Mouse (Mus musculus) v-Abl transformed pro-B cells (cell line): ENCODE results near the gene Lrch3.

ENCODE experiments used
- in situ Hi-C, 2 experiments: fragments of 400-800 bp; cut with MboI; formaldehyde crosslinking; loops; one replicate each; pipeline ENCODE4 v1.15.1; 2025; ENCODE audit not compliant: unreplicated experiment in 2 of 2

Gene Lrch3

DNA sequence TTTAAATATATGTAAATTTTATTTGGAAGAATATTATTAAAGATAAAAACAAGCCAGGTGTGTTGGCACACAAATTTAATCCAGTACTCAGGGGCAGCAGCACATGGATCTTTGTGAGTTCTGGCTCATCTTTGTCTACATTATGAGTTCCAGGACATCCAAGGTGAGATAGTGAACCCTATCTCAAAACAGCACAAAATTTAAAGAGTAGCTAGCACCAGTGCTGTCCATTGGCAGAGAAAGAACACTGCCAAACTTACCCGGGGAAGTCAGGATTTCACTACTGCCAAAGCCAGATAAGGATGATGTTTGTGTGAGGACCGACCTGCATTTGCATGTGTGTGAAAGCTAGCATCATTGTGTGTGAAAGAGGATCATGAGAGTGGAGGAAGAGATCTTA lies 59.1 kb downstream of the Lrch3 start:
- in situ Hi-C loops, result no loop called here

DNA sequence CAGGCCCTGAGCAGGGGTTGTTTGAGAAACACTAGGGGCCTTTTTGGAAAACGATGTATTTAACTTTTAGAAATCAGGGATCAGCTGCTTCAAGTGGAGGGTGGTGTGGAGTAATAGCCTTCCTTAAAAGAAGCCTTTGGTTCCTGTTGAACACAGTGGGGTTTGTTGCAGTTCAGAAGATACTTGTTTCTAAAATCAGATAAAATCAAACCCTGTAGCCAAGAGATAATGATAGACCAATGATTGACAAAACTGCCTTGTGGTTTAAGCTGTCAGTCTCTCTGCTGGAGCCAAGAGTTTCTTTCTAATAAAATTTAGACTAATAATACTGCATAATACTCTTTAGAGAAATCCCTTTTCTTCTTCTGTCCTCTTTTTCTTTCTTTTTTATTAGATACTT lies 66.3 kb downstream of the Lrch3 start:
- in situ Hi-C loops, result no loop called here

DNA sequence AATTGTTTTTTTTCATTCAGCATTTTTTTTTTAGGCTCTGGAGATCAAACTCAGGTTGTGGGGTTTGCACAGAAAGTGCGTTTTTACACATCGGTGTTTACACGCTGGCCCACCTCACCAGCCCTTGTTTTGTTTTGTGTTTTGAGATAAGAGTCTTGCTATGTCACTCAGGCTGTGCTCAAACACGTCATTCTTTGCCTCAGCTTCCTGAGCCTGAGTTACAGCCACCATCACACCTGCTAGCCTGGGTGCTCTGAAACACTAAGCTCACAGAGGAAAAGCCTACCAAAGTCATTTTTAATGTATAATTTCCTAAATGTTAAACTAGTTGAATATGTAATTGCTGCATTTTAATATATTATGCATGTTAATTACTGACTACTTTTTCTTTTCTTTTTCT lies 67.5 kb downstream of the Lrch3 start:
- in situ Hi-C loops, result no loop called here

DNA sequence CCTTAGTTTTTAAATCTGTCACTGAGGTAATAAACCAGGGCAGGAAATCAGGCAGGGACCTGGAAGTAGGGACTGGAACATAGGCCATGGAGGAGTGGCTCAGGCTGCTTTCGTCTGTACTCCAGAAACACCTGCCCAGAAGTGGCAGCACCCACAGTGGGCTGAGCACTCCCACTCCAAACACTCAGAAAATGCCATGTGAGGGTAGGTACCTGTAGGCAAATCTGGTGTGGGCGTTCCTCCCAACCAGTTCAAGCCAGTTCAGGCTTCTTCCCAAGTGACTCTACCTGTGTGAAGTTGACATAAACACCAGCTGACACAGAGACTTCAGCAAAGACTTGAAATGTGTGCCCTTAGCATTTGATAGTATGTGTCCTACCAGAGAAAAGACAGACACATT lies 70.7 kb downstream of the Lrch3 start:
- in situ Hi-C loops, result no loop called here

DNA sequence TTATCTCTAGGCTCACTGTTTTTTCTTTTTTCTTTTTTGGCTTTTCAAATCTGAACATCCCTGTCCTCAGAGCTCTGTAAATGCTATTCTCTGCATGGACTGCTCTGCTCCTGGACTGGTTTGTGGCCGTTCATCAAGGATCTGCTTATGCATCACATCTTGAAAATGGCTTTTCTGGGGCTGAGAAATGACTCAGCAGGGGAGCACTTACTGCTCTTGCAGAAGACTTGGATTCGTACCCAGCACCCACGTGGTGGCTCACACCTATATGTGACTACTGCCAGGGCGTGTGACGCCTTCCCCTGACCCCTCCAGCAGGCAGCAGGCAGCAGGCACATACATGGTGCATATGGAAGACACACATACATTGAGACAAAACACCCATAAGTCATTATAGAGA lies 78.3 kb downstream of the Lrch3 start:
- in situ Hi-C loops, result no loop called here

DNA sequence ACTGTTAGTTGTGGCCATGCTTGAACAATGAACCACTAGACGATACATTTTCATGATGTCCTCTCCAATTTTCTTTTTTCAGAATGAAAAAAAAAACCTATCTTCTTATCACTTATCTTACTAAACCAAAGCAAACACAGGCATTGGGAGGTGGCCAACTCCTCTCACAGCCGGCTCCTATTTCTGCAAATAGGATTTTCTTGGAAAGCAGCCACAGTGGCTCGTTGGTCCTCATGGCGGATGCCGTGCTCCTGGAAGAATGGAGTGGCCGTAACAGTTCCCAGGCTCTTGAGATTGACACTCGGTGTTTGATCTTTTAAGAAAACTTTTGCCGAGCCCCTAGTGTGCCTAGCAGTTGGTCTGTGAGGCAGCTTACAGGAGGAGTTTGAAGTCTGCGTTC lies 91.3 kb downstream of the Lrch3 start:
- in situ Hi-C loops, result no loop called here

DNA sequence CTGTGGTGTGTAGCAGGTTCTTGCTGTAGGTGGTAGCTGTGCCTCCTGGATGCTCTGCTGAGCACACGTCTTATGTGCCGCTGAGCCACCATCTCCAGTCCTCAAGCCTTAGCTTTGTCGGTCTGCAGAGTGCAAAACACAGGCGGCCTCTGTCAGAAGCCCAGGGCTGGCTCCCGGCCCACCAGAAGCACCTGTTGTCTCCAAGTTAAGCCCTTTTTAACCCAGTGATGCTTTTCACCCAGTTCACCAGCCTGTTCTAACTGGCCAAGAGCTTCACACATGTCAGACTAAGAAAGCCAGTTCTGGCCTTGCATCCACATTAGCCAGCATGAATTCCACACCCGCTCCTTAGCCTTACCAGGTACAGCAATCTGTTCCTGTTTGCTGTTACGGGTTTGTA lies 93.0 kb downstream of the Lrch3 start:
- in situ Hi-C loops, result no loop called here

DNA sequence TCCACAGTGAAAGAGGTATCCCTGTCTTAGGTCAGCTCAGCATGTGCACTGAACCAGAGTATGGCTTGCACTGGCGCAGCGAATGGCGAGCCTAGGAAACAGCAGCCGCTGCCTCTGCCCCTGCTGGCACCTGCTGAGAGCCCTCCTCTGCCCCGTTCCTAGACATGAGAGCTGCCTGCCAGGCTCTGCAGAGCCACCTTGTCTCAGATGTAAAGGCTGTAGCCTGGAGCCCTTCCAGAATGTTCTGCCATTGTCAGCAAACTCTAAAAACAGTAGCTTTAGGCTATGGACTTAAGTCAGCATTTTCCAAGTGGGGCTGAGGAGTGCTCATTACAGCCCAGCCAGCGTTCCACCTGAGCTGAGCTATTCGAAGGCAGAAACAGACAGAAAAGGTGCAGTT lies 93.5 kb downstream of the Lrch3 start:
- in situ Hi-C loops, result no loop called here

DNA sequence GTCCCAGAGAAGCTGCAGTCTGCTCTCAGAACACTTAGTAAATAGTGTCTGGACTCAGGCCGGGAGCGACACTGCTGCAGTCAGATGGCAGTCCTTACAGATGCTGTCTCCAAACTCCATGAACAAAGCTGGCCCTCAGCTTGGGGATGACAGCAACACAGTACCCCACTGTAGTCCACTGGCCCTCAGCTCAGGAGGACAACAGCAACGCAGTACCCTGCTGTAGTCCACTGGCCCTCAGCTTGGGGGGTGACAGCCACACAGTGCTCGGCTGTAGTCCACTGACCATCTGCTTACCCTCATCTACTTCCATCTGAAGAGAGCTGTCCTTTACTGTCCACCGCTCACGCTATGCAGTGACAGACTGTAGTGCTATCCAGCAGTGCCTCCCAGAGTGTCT lies 96.3 kb downstream of the Lrch3 start:
- in situ Hi-C loops, result no loop called here

DNA sequence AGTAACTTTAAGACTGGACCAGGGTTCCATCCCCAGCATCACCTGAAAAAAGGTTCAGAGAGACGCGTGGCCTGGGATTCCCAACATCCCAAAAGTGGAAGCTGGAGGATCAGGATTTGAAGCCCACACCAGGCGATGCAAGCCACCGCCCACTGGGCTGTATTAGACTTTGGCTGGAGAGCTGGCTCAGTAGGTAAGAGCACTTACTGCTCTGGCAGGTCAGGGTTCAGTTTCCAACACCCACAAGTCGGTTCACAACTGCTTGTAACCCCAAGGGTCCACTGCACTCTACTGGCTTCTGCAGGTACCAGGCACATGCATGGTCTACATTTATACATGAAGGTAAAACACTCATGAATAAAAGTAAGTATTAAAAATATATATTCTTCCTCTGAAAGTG lies 99.9 kb downstream of the Lrch3 start:
- in situ Hi-C loops, result no loop called here

DNA sequence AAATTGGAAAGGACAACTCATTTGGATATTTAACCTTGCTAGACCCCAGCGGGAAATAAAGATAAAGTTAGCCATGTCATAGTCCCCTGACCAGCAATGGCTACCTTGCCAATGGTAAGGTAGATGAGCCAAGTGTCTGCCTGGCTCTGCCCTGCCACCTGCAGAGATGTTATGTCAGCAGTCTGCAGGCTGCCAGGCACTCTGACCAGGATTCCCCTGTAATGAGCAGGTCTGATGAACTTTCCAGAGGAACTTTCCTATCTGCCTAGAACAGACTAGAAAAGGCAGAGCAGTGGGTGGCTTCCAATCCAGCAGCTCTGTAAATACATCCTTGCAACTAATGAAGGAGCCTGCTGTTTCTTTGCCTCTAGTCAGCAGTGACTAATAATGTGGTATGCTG lies 101.0 kb downstream of the Lrch3 start:
- in situ Hi-C loops, result no loop called here

DNA sequence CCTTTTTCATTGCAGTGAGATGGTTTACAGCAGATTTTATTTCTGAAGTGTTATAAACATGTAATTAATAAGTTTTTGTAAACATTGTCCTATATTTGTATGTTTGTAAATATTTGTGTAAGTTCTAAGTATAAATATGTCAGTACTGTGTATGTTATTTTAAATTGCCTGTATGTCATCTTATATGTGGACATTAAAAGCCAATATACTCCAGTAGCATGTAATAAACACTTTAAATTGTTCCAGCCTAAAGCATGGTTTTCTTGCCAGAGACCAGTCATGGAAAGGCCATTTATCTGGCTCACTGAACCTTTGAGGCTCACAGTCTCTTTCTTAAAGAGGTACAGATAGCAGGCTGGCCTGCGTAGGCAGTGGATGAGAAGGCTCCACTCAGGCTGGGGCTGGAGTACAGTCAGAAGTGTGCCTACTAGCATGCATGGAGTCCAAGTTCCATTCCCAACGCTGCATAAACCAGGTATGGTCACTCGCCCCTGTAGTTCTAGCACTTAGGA lies 101.6 kb downstream of the Lrch3 start:
- in situ Hi-C loops, result no loop called here

DNA sequence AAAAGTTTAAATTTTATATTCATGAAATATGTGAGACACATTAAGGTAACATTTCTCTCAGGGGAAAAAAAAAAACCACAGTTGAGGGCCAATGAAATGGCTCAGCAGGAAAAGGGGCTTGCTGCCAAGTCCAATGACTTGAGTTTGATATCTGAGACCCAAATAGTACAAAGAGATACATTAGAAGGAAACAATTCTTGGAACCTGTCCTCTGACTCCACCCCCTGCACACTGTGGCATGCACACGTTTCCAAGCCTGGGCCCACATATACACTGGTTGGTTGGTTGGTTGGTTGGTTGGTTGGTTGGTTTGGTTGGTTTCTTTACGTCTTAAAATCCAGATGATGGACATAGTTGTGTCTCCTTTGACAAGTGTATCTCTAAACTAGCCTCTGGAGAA lies 102.1 kb downstream of the Lrch3 start:
- in situ Hi-C loops, result no loop called here

DNA sequence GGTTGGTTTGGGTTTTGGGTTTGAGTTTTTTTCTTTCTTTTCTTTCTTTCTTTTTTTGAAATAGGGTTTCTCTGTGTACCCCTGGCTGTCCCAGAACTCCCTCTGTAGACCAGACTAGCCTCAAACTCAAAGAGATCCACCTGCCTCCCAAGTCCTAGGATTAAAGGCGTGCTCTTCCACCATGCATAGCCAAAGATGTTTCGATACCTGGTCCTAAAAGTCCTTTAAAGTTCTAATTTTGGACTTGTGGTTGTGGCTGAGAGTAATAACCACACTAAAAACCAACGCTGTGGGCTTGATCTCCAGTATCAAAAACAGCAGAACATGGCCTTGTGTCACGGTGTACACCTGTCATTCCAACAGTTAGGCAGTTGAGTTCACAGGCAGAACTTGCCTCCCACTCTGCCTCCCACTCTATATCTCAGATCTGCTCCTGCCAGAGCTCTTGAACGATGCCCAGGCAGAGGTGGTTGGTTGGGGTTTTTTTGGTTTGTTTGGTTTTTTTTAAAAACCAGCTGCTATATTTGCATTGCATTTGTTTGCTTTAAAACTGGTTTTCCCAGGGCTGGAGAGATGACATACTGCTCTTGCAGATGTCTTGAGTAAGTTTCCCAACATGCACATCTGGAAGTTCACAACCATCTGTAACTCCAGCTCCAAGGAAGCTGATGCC lies 103.9 kb downstream of the Lrch3 start:
- in situ Hi-C loops, result no loop called here

DNA sequence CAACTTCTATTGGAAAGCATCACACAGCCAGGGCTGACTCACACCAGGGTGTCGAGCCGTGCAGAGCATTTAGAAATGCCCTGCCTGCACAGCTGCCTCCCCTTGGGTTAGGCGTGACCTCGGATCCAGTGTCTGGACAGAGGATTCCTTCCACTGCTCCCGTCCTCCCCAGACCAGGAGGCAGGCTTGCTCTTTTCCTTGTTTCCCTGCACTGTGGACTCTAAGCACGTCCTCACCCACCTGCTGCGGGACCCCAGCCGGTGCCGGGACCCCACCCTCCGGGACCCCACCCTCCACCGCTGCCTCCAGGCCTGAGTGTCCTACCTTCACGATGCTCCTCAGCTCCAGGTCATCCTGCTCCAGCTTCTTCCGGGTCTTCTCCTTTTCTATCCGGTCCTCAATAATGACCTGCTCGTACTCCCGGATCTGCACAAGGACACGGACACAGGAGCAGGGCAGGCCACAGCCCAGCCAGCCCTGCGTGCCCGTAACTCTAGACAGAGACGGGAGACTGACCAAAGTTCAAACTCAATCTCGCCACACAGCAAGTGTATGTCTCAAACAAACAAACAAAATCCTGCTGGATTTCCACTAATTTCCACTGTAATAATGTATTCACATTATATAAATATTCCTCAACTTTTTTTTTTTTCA lies 105.3 kb downstream of the Lrch3 start:
- in situ Hi-C loops, result no loop called here

DNA sequence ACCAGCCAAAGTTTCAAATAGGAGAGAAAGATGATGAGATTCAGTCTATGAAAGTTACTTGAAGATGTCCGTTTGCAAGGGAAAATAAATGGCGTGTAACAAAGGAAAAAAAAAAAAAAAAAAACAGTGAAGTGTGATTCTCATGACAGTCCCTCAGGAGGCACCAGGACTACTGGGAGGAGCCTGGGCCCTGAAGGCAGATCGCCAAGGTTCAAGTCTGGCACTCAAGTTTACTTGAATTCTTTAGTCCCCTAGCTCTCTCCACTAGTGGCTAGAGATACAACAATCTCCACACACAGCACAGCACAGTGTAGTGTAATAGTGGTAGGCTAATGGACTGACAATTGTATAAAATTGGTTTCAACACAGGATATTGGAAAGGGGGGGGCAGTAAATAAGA lies 107.5 kb downstream of the Lrch3 start:
- in situ Hi-C loops, result loop anchor here (5.0 to 10.0 kb wide), 4 partner anchors 131 to 1093 kb away; partner anchors contain the start of gene Smbd1 (in 2 of the 2)

DNA sequence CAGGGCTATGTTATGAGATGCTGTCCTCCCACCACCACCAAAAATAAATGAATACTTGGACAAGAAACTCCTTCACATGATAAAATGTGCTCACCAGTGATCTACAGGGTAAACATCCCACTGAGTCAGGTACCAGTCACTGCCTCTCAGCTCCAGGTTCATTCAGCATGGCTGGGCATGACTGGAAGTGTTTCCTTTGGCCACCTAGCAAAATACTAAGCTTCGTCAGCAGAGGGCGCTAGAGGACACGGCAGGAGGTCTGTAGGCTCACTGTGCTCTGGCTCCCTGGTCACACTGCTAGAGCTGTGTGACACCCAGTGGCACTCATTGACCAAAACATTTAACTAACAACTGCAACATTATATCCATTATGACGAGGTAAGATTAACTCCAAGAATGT lies 109.8 kb downstream of the Lrch3 start:
- in situ Hi-C loops, result loop anchor here (5.0 to 10.0 kb wide), 4 partner anchors 129 to 1091 kb away; partner anchors contain the start of gene Smbd1 (in 2 of the 2)

DNA sequence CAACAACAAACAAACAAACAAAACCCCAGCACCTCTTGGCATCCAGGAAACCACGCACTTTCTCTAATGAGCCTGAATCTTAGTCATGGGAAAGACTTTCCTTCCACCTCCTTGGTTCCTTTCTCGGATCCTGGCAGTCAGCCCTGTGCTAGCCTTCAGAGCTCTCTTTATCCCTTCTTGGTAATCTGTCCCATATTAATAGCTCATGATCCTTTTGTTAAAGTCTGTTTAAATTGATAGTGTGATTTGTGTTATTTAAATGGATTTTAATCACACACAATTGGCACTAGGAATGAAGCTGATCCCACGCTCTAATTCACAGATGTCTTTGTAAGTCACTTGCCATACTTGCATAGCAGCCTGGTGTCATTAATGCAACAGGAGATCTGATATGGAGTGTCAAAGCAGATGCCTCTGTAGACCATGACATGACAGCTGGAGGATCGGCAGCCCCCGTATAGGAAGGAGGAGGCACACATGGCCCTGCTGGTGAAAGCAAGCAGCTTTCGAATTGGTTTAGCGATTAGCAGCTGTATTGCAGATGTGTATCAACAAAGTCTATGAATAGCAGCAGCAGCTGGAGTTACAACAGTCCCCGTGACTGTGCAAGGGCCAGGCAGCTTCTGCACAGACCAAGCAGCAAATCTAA lies 110.7 kb downstream of the Lrch3 start:
- in situ Hi-C loops, result loop anchor here (5.0 to 25.0 kb wide), 5 partner anchors 128 to 1090 kb away; partner anchors contain the start of genes Smbd1 (in 2 of the 2) and Umps (in 1 of the 2)

DNA sequence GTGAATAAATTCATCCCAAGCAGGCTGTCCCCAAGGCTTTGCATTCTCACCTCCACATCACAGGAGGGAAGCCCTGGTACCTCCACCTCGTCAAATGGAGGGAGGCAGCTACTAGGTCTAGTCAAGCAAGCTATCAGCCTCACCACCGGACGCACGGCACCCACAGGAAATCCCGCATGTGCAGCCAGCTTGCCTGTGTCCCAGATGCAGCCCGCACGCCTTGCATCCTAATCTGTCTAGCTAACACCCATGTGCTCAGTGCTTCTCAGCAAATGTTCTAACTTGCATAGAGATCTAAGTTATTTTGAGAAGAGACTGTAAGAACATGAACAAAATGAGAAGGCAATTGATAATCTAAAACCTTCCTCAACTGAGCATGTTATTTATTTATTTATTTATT lies 112.5 kb downstream of the Lrch3 start:
- in situ Hi-C loops, result loop anchor here (10.0 to 25.0 kb wide), 2 partner anchors 936 to 1088 kb away; partner anchors contain the start of gene Umps (in 1 of the 2)

DNA sequence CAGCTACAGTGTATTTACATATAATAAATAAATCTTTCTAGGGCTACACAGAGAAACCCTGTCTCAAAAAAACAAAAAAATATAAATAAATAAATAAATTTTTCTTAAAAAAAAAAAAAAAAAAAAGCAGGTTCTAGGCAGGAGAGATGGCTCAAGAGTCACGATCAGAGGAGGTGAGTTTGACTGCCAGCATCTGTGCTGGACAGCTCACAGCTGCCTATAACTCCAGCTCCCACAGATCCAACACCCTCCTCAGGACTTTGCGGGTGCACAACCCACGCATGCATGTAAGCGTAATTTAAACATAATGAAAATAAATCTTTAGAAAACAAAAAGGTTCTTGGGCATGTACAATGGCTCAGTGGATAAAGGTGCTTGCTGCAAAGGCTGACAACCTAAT lies 122.1 kb downstream of the Lrch3 start:
- in situ Hi-C loops, result loop anchor here in 1 of 2 experiments (25.0 kb wide), 1 partner anchor 926 kb away; the partner anchor contains the start of gene Umps

DNA sequence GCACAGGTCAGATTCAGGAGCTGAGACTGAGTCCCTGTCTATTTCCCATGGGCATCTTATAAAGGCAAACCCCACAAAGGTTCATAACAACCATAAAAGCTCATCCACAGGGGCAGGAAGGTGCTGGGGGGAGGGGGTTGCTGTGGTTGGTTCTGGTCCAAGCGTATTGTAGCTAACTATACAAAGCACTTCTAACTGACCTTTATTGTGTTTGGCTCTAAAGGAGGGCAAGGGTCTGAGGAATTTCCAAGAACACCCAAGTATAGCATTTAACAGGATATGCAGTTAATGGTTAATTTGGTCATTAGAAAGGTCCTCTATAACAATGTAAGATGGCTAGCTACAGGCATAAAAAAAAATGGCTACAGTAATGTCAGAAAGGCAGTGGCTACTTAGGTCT lies 128.8 kb downstream of the Lrch3 start:
- in situ Hi-C loops, result loop anchor here in 1 of 2 experiments (25.0 kb wide), 1 partner anchor 920 kb away; the partner anchor contains the start of gene Umps
